Comparison of ENCODE assay signal across 8 mouse cellular contexts in genomic region chr15:7812872-7813530, GRCm38 (mm10). TPM values are rescaled to one million over a fixed set of nuclear protein-coding genes. Genes with fewer than 3 reads are reported as not detected.
DNase-seq lines count a peak whose midpoint lies in the region; ATAC-seq and TF ChIP-seq lines count a peak whose summit lies in the region.

No protein-coding gene starts in this region.

- WGBS in embryonic facial prominence, embryonic 10.5 days: 1% methylated on average over 41 of the region's 41 CpGs
- 1% methylated on average over 41 of the region's 41 CpGs for WGBS in liver, adult 2 months

- peaks cover 60% of the 10 kb centered on the region for H3K4me1 ChIP-seq in embryonic facial prominence, embryonic 10.5 days
- no peaks in the 10 kb centered on the region; the same call in 1 of the 2 replicates for H3K4me1 ChIP-seq in liver, adult 2 months (ENCODE audit: control insufficient read depth, insufficient read depth, low read length)

- peak; percentile 26; the same call in 1 of the 2 replicates for ATAC-seq in granulocyte monocyte progenitor cell, adult 5-6 weeks (replicated peaks; ENCODE audit: poor library complexity, severe bottlenecking)

- no peaks in the 10 kb centered on the region for H3K79me2 ChIP-seq in liver, adult 2 months (ENCODE audit: control insufficient read depth, insufficient read depth, low read length)

- no peaks in the 10 kb centered on the region for H3K9me3 ChIP-seq in embryonic facial prominence, embryonic 10.5 days

- H3K27ac ChIP-seq in embryonic facial prominence, embryonic 10.5 days (replicated peaks): peak overlapping the region; percentile 19; the same call in 1 of the 2 replicates
- no peak overlapping the region for H3K27ac ChIP-seq in liver, adult 2 months (replicated peaks; ENCODE audit: insufficient read depth, low read depth, low read length)

- DNase-seq in 3134 (ENCODE audit: extremely low read depth, insufficient read length, low spot score): peak; percentile 81
- DNase-seq in adrenal gland, postnatal 10 days: peak; percentile 87
- peak; percentile 87 for DNase-seq in embryonic facial prominence, embryonic 10.5 days (ENCODE audit: low spot score)
- peak; percentile 45 for DNase-seq in kidney, adult 9 months
- no peak for DNase-seq in liver, adult 2 months (ENCODE audit: extremely low read depth, low read depth, low spot score)
- DNase-seq in neural tube, embryonic 10.5 days (ENCODE audit: extremely low spot score, low spot score): peak; percentile 83
- peak; percentile 58 for DNase-seq in thymus, postnatal 14 days

- H3K4me3 ChIP-seq in embryonic facial prominence, embryonic 10.5 days: peak overlapping the region; percentile 69
- H3K4me3 ChIP-seq in liver, adult 2 months (ENCODE audit: insufficient read depth, low read depth, low read length): no peak overlapping the region

- H3K36me3 ChIP-seq in embryonic facial prominence, embryonic 10.5 days (replicated peaks): no peaks in the 10 kb centered on the region
- no peaks in the 10 kb centered on the region for H3K36me3 ChIP-seq in liver, adult 2 months (ENCODE audit: control insufficient read depth, insufficient read depth, low read length)

- no peak for TF ChIP-seq POLR2A in liver, adult 2 months (IDR thresholded peaks at IDR 0.05; ENCODE audit: extremely low read depth, insufficient read depth, low read length)

- H3K27me3 ChIP-seq in embryonic facial prominence, embryonic 10.5 days (replicated peaks; ENCODE audit: low read depth, poor library complexity, severe bottlenecking): peaks cover 100% of the 10 kb centered on the region
- H3K27me3 ChIP-seq in liver, adult 2 months (ENCODE audit: control insufficient read depth, insufficient read depth, low read length): peaks cover 20% of the 10 kb centered on the region; the same call in 1 of the 2 replicates

- H3K9ac ChIP-seq in liver, adult 2 months (ENCODE audit: low read depth, low read length): no peak overlapping the region

- TF ChIP-seq CTCF in liver, adult 2 months (IDR thresholded peaks at IDR 0.05; ENCODE audit: low read depth, low read length): peak; percentile 56

RNA-seq across cellular contexts. Expression of gene Gdnf, which starts 2.4 kb away (rescaled TPM):
- under 1 TPM; 0.06 to 0.21 TPM for total RNA-seq in adrenal gland, postnatal 10 days (2021)
- polyA plus RNA-seq in embryonic facial prominence, embryonic 10.5 days (2016; fragmentation: Nextera tagmentation; extraction: Ambion mirVana): 0.58 and 0.92 TPM in 2 replicates
- total RNA-seq in granulocyte monocyte progenitor cell, adult 5-6 weeks (2014; fragmentation: Nextera tagmentation): not detected in 2 replicates
- total RNA-seq in granulocyte monocyte progenitor cell, adult 5-6 weeks (2017): not detected in 2 replicates
- total RNA-seq in liver, adult 2 months (2014; rRNA removed): not detected in 2 replicates
- not detected in 2 replicates for polyA plus RNA-seq in liver, adult 2 months (2012; rRNA removed)
